Mouse (Mus musculus): ENCODE results near the gene Ska3. TPM values are rescaled to one million over a fixed set of nuclear protein-coding genes. Genes with fewer than 3 reads are reported as not detected.

Ska3 gene
- 0.30 and 1.2 TPM in 2 replicates for polyA plus RNA-seq (2012; rRNA removed; ENCODE audit: low replicate concordance)

GRCm38 (mm10) chr14:57825788-57826751 is at the start of gene Ska3, which contains the start of gene Mrpl57:
Ska3 (minus strand) TSS chr14:57826185.
Mrpl57 (plus strand) TSS chr14:57826234.

GRCm38 (mm10) chr14:57797991-57798931 is 27.7 kb downstream of the Ska3 start, which contains the start of gene Sap18:
Sap18 (plus strand) TSS chr14:57798180.

GRCm38 (mm10) chr14:57758237-57758636 is 67.7 kb downstream of the Ska3 start, which contains the start of gene Lats2:
Lats2 (minus strand) TSS chr14:57758388.

Other genes with a start within 250 kb of the Ska3 start
- gene Xpo4, start 160.8 kb downstream of the Ska3 start, polyA plus RNA-seq (2012; rRNA removed; ENCODE audit: low replicate concordance), result 3.5 and 6.0 TPM in 2 replicates
- not detected in 2 replicates for gene Gm49361, start 80.1 kb downstream of the Ska3 start, polyA plus RNA-seq (2012; rRNA removed; ENCODE audit: low replicate concordance)
- gene Lats2, start 67.8 kb downstream of the Ska3 start, polyA plus RNA-seq (2012; rRNA removed; ENCODE audit: low replicate concordance), result 35.9 and 37.3 TPM in 2 replicates
- gene Sap18, start 28.0 kb downstream of the Ska3 start, polyA plus RNA-seq (2012; rRNA removed; ENCODE audit: low replicate concordance), result 5.2 and 5.3 TPM in 2 replicates
- gene Mrpl57, start within 50 bp of the Ska3 start, polyA plus RNA-seq (2012; rRNA removed; ENCODE audit: low replicate concordance), result 53.5 and 66.1 TPM in 2 replicates
- 7.3 and 9.4 TPM in 2 replicates for gene Zdhhc20, start 64.1 kb upstream of the Ska3 start, polyA plus RNA-seq (2012; rRNA removed; ENCODE audit: low replicate concordance)
- 12.9 and 23.3 TPM in 2 replicates for gene Micu2, start 173.1 kb upstream of the Ska3 start, polyA plus RNA-seq (2012; rRNA removed; ENCODE audit: low replicate concordance)
- gene Fgf9, start 244.4 kb upstream of the Ska3 start, polyA plus RNA-seq (2012; rRNA removed; ENCODE audit: low replicate concordance), result 0.96 and 1.5 TPM in 2 replicates

Measured in subcutaneous adipose tissue, adult 2 months (tissue).